Mouse (Mus musculus): ENCODE results near the gene 4933402N03Rik.

Gene 4933402N03Rik

DNA sequence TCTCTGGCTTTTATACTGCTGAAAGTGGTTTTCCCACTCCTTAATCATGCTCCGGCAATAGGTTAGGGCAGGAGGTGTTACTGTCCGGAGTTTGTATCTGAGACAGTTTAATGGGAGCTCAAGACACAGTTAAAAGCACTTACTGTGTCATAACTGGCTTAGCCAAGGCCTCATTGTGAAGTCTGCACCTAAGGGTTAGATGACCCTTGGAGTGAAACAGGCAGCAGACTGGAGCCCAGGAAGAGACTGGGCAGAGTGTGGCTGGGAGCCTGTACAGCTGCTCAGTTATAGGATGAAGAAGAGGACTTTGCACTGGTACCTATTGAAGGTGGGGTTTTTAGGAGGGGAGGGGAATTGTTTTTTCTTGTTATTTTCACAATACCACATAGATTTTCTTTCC lies at the start of gene 4933402N03Rik:
TSS of gene 4933402N03Rik (minus strand) at position 101 of the 400 bp plus-strand sequence.
- no peak for DNase-seq (ENCODE audit: low spot score in 2 of 2)

DNA sequence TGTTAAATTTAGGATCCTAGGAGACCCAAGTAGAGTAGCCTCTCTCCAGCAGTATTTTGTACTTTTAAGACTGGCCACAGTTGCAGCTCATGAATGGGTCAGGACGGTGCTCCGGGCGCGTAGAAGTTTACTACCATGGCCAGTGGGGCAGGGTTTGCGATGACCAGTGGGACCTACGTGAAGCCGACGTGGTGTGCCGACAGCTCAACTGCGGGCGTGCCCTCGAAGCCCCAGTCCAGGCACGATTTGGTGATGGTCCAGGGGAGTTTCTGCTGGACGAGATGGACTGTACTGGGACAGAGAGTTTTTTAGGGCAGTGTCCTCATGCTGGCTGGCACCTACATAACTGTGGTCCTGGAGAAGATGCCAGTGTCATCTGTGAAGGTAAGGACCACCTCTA lies 41.9 kb upstream of the 4933402N03Rik start:
- DNase-seq (ENCODE audit: low spot score in 2 of 2) = no peak

DNA sequence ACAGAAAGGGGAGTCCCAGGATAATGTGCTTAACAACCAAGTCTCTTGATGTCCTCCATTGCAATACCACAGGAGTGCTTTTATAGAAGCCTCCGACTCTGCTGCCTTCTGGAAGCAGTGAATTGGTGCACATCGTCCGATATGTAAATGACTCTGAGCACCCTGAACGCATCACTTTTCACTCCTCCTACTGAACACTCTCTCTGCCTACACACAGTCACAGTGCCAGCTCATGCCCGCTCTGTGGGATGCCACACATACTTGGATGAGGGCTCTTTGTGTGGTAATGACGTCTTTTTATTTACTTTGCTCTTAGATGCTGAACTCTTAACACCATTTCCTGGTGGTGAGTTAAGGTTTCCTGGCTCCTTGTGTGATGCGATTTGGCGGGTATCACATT lies 40.9 kb upstream of the 4933402N03Rik start:
- DNase-seq (ENCODE audit: low spot score in 2 of 2) = peak; percentile 15 to 67

DNA sequence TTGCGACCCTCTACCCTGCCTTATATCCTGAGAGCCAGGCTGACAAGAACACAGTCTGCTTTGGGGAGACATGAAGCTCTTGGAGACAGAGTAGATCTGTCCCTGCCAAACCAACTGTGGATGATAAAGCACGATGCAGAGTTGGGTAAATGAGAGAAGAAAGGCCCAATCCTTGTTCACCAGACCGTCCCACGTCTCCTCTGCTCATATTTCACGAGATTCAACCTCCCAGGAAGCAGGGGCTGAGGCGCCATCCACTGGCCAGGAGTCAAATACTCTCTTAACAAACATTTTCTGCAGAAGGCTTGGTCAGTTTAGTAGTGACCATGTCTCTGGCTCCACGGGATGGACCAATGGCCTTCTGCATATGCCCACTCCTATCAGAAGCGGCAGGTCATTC lies 38.2 kb upstream of the 4933402N03Rik start:
- no peak for DNase-seq (ENCODE audit: low spot score in 2 of 2)

DNA sequence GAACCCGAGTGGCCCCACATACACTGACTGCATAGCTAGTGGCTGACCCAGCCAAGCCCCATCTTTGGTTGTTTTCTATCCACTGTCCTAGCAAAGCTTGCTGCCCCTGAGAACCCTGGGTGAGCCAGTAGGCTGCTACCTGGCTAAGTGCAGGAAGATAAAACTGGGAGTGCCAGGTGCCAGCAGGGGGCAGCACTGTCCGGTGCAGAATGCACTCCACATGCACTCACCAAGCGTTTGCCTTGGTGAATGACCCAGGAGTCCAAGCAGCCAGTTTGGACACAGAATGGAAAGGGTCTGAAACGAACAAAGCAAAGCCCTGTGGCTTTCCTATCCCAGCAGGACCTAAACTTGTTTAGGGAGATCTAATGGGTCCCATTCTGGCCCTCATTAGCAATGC lies 36.6 kb upstream of the 4933402N03Rik start:
- peak in 1 of 2 experiments; percentile 29 for DNase-seq (ENCODE audit: low spot score in 2 of 2)

DNA sequence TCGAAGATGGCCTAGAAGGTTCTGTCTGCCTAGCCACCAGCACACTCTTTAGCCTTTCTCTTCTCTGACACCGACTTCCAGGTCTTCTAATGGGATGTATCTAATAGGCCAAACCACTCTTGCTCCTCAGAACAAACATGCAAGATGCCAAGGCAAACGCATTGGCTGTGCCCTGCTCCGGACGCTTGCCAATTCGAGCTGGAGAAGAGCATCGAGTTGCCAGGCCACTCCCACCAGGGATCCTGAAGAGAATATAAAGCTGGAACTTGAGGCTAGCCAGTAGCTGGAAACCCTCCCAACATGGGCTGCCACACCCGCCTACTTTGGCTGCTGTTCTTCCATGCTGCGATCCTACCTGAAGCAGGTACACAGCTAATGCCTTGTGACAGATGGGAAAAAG lies 28.0 kb upstream of the 4933402N03Rik start, which contains the start of gene 5430419D17Rik:
TSS of gene 5430419D17Rik (plus strand) at position 282 of the 400 bp plus-strand sequence.
- no peak for DNase-seq (ENCODE audit: low spot score in 2 of 2)

DNA sequence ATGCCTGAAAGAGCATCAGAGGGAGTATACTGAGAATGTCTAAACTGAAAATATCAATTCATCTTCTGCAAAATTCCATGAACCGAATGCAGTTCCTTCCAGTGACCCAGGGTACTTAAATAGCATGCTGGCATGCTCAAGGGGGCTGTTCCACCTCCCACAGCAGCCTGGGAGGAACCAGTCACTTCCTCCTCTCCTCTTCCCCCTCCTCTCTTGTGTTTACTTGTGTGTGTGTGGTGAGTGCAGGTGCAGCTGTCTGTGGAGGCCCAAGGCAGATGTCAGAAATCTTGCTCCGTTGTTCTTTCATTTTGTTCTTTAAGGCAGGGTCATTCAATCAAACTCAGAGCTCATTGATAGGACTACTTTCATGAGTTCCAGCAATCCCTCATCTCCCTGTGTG lies 23.0 kb upstream of the 4933402N03Rik start:
- DNase-seq (ENCODE audit: low spot score in 2 of 2) = no peak

DNA sequence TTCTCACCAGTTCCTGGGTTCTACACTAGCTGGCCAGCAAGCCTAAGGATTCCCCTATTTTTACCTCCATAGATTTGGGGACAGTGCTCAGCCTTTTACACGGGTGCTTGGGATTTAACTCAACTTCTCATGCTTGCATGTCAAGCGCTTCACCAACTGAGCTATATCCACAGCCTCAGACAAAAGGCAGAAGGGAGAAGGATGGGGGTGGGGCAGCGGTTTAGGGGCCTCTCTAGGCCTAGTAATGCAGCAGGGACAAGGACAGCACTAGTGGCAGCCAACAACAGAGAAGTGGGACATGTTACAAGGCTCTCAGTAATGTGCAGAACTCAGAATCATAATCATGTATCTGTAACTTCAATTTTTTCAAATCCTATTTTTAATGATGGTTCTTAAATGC lies 21.7 kb upstream of the 4933402N03Rik start:
- DNase-seq (ENCODE audit: low spot score in 2 of 2) = no peak

DNA sequence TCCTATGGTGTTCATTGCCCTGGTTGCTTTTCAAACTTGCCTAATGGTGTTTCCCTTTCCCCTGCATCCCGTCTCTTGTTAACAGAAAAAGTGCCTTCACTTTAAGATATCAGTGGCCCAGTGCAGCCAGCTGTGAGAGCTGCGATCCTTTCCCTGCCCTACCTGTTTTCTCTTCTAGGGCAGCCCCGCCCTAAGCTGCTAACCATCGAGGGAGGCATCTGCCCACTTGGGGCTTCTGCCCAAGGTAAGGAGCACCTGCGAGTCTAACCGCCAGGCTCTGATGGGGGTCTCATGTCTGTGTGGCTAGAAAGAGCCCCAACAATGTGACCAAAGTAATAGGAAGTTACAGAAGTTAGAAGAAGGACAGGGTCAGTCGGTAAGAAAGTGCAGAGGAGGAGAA lies 16.1 kb upstream of the 4933402N03Rik start:
- DNase-seq (ENCODE audit: low spot score in 2 of 2) = no peak

DNA sequence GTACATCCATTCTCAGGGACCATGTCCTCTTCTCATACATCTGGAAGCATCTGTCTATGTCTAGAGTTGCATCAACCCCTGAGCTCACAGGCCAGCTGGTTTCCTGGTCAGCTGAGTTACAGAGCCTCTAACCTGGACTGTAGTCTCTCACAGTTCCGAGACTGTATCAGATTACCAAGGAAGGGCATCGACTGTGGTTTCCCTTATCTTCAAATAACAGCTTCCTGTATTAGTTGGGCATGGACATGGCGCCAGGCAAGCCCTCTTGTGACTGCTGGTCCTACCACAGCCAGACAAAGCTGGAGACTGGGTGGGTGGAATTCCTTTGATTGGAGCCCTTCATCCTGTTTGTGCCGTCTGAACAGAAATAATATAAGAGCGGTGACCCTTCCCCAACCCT lies 6.9 kb upstream of the 4933402N03Rik start:
- DNase-seq (ENCODE audit: low spot score in 2 of 2) = no peak

DNA sequence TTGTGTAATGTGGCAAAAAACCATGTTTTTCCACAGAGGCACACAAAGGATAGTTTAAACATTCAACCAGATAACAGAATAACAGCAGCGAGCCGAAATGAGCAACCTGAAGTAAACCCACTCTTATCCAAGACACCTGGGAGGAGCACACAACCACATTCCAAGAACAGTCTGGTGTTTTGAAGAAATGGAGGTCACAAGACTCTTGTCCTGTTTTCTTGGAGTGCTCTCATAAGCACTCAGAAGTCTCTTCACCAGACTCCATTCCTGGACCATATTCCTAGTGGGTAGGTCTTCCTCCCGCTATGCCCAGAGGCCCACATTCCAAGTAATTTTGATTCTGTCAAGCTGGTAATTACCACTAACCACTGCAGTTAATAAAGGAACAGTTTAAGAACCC lies 4.1 kb upstream of the 4933402N03Rik start:
- DNase-seq (ENCODE audit: low spot score in 2 of 2) = no peak

DNA sequence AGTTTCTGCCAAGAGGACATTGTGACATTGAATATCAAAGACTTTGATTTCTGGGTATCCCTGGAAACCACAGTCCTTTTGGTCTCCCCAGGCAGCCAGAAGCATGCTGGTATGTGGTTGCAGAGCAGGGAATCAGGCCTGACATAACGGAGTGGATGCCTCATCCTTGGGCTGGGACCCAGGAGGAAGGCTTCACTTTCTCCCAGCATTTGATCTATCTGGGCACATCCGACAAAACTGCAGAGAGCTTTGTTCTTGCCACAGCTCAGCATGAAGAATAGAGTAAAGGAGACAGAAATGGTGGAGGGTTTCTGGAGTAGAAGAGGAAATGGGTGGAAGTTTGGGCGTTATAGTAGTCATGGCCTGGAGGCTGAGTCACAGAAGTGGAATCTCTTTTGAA lies 12.9 kb downstream of the 4933402N03Rik start:
- DNase-seq (ENCODE audit: low spot score in 2 of 2) = no peak

DNA sequence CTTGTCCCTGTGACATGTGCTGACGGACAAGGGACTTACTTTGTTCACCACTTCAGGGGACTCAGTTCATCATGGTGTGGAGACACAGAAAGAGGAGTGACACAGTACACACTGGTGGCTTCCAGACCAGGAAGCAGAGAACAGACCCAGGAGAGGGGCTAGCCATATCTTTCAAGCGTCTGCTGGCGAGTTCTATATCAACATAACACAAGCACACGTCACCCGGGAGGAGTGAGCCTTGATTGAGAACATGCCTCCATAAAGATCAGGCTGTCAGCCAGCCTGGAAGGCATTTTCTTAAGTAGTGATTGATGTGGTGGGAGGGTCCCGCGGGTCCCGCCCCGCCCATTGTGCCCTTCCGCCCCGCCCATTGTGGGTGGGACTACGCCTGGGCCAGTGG lies 16.1 kb downstream of the 4933402N03Rik start:
- DNase-seq (ENCODE audit: low spot score in 2 of 2) = no peak

DNA sequence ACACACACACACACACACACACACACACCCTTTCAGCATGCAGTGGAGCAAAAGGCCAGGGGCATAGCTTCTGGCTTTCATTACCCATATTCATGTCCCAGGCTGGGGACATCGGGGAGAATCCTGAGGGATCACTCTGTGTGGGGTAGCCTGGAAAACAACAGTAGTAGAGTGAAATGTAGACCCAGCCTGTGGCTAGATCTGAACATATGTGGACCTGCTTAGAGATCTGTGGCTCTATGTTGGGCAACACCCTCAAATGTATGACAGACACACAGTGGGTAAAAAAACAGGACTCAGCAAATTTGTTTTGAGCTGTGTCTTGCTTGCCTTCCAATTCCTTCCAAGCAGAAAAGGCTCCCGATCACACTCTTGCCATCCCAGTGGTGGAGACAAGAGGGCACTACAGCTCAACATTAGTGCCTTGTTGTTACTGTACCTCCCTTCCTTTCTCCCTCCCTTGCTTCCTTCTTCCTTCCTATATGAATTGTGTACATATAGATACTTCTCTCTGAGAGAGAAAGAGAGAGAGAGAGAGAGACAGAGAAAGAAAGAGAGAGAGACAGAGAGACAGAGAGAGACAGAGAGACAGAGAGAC lies 23.8 kb downstream of the 4933402N03Rik start:
- no peak for DNase-seq (ENCODE audit: low spot score in 2 of 2)

DNA sequence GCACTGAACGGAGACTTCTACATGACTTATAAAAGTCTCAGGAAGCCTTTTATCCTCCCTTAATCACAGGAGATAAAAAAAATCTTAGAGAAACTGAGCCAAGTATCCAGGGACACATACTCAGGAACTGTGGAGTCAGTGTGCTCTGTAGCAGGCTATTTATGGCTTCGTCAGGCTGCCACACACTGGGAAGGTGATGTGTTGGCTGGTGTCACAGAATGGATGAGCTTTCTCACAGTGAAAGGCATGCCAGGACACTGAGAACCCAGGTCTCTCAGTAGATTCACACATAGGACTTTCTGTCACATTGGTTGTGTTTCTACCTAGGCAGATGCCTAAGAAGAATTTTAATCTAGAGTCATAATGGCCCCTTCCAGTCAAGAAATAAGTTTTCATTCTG lies 31.7 kb downstream of the 4933402N03Rik start:
- peak; percentile 3 to 5 for DNase-seq (ENCODE audit: low spot score in 2 of 2)

DNA sequence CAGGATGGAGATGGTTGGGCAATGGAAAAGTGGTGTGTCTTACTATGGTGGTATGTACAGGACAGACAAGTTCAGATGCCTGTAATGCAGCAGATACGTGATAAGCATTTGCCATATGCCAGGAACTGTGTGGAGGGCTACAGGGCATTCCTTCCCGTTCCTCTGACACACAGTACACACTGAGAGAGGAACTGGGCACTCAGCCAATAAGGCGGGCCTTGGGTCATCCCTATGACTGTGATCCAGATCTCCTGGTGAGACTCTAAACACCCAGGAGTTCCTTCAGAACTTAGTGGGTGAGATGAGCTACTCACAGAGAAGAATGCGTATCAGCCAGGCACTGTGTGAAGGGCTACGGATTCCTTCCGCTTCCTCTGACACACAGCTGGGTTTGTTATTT lies 32.4 kb downstream of the 4933402N03Rik start:
- no peak for DNase-seq (ENCODE audit: low spot score in 2 of 2)

DNA sequence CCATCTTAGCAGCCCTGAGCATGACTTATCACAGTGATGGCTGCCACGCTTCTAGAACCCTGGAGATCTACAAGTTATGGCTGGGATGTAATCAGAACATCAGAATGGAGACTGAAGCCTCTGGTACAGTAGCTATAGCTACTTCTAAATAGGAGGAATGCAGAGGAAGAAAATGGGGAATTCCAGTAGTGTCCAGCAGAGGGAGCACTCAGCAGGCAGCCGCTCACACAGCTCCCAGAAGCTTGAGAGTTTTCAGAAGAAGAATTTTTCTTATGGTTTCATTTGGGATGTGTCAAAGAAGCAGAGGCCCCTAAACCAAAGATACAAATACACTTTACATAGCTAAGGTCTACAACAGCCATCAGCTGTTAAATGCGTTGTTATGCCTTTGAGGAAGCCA lies 33.6 kb downstream of the 4933402N03Rik start:
- DNase-seq (ENCODE audit: low spot score in 2 of 2) = peak in 1 of 2 experiments; percentile 82

All from left cerebral cortex, adult 9 months (tissue).